Mouse (Mus musculus) cortical plate, adult 2 months (tissue): ENCODE results near the gene Atraid.

Source experiments
- CTCF ChIP-seq: fragments of 200-500 bp; IDR thresholded peaks from 2 replicates; pipeline ENCODE4 v1.5.1; 2011; ENCODE audit warnings: mild to moderate bottlenecking, control low read depth, low read length; ENCODE audit not compliant: insufficient read depth; ENCODE audit errors: extremely low read depth
- POLR2A ChIP-seq: fragments of 200-500 bp; IDR thresholded peaks from 2 replicates; pipeline ENCODE4 v1.6.1; 2011; ENCODE audit warnings: mild to moderate bottlenecking, low read length, control low read depth; ENCODE audit not compliant: insufficient read depth; ENCODE audit errors: extremely low read depth

DNA sequence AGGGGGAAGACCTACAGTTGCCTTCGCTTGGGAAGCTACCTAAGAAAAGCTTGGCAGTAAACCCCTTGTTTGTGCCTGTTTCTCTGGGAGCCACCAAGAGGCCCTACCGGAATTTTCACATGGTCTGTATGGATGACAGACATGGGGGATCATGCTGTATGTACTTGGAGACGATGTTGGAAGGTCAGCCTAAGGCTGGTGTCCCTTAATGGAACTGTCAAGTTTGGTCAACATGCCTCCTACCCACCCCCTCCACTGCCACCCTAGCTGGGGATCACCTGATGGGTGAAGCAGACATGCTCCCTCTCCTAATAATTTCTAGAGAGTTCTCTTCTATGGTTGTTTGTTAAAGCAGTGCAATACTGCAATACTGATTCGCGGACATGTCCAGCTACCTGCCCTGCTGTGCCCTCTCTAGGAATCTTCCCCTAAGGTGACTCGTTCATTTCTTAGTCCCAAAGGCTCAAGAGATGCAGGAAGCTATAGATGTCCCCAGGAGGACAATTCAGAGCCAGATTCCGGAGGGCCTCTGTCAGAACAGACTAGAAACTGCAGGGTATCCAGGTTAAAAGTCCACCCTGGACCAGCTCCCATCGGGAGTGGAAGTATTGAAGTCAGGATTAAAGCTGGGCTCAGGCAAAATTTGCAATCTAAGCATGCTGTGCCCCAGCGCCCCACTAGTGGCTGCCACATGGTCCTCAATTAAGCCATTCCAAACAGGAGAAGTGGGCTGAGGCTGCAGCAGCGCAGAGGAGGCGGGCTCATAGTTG, 47.8 kb downstream of the Atraid start:
- TF ChIP-seq POLR2A (no peak), CTCF (no peak)
